Mouse (Mus musculus) limb, embryonic 12.5 days (tissue): ENCODE results near the gene Wbp2nl. TPM values are rescaled to one million over a fixed set of nuclear protein-coding genes. Genes with fewer than 3 reads are reported as not detected.

Experiments
- ATAC-seq: fragments of 200-750 bp; cut with Nextera tagmentation; 2 replicates; pipeline ENCODE4 v1.8.0; 2017; ENCODE audit warnings: low read depth, moderate TSS enrichment; ENCODE audit not compliant: insufficient number of reproducible peaks, insufficient read depth, low FRiP score, low TSS enrichment
- H3K27ac ChIP-seq: fragments of 300-500 bp; sonication (generic); 2 replicates; pipeline ENCODE4 v1.5.1; 2016; ENCODE audit warnings: mild to moderate bottlenecking, moderate library complexity
- H3K27me3 ChIP-seq: fragments of 300-500 bp; sonication (generic); 2 replicates; pipeline ENCODE4 v1.6.1; 2016; ENCODE audit warnings: mild to moderate bottlenecking, moderate library complexity
- H3K36me3 ChIP-seq: fragments of 300-500 bp; sonication (generic); 2 replicates; pipeline ENCODE4 v1.6.1; 2016; ENCODE audit warnings: mild to moderate bottlenecking, moderate library complexity
- H3K4me1 ChIP-seq: fragments of 300-500 bp; sonication (generic); replicated peaks from 2 replicates; pipeline ENCODE4 v1.6.1; 2016
- H3K4me2 ChIP-seq: fragments of 300-500 bp; sonication (generic); 2 replicates; pipeline ENCODE4 v1.6.1; 2016; ENCODE audit warnings: mild to moderate bottlenecking, moderate library complexity
- H3K4me3 ChIP-seq: fragments of 300-500 bp; sonication (generic); replicated peaks from 2 replicates; pipeline ENCODE4 v1.5.1; 2016; ENCODE audit warnings: mild to moderate bottlenecking
- H3K9ac ChIP-seq: fragments of 300-500 bp; sonication (generic); replicated peaks from 2 replicates; pipeline ENCODE4 v1.6.1; 2016; ENCODE audit warnings: mild to moderate bottlenecking, moderate library complexity
- H3K9me3 ChIP-seq: fragments of 300-500 bp; sonication (generic); 2 replicates; pipeline ENCODE4 v1.6.1; 2016; ENCODE audit warnings: mild to moderate bottlenecking, moderate library complexity
- WGBS: fragments of 180-500 bp; shearing (Covaris S2); methylation state at CpG from one replicate; pipeline ENCODE4 v1.1.7; 2016; 5-methylcytosine and 5-hydroxymethylcytosine counted together
- polyA plus RNA-seq: library from polyadenylated mRNA; unstranded; fragments of >200 nt; fragmentation: Nextera tagmentation; extraction: Ambion mirVana; gene quantifications from 2 replicates; pipeline ENCODE4 v1.2.1, GENCODE M21; 2016

The Wbp2nl gene
- polyA plus RNA-seq: not detected in 2 replicates

GRCm38 (mm10) chr15:82298764-82299561 lies at the start of gene Wbp2nl:
Gene Wbp2nl, plus strand, starts transcription at chr15:82298954.
- no peaks in the 10 kb centered on the region for H3K4me1 ChIP-seq
- H3K9ac ChIP-seq: no peak within 1 kb of the TSS
- WGBS: 54% methylated on average over 39 of the region's 39 CpGs
- no peak within 1 kb of the TSS for H3K27ac ChIP-seq
- H3K9me3 ChIP-seq: no peaks in the 10 kb centered on the region
- no peak for ATAC-seq
- H3K4me3 ChIP-seq: 0 out of 2 replicates have a peak within 1 kb of the TSS, but pooled peaks have one; percentile 1
- peak within 1 kb of the TSS; percentile 17; the same call in 1 of the 2 replicates for H3K4me2 ChIP-seq
- peaks cover 9% of the 10 kb centered on the region for H3K27me3 ChIP-seq
- H3K36me3 ChIP-seq: no peaks in the 10 kb centered on the region

GRCm38 (mm10) chr15:82251579-82251978 lies 47.2 kb upstream of the Wbp2nl start:
- Histone ChIP-seq H3K36me3 (no peaks in the 10 kb centered on the region), H3K4me2 (no peak overlapping the region), H3K27ac (no peak overlapping the region), H3K4me3 (no peak overlapping the region), H3K4me1 (peaks cover 7% of the 10 kb centered on the region; the same call in 1 of the 2 replicates), H3K9ac (no peak overlapping the region), H3K27me3 (no peaks in the 10 kb centered on the region; the same call in 1 of the 2 replicates), H3K9me3 (no peaks in the 10 kb centered on the region)
- WGBS: 92% methylated on average over 3 of the region's 3 CpGs
- no peak for ATAC-seq

- H3K4me2 ChIP-seq: no peak within 1 kb of the TSS
- H3K4me1 ChIP-seq: peaks cover 7% of the 10 kb centered on the region; the same call in 1 of the 2 replicates
- H3K27ac ChIP-seq: no peak within 1 kb of the TSS
- no peak within 1 kb of the TSS for H3K4me3 ChIP-seq
- ATAC-seq: no peak
- H3K36me3 ChIP-seq: no peaks in the 10 kb centered on the region
- no peaks in the 10 kb centered on the region for H3K9me3 ChIP-seq
- peaks cover 2% of the 10 kb centered on the region; the same call in 1 of the 2 replicates for H3K27me3 ChIP-seq
- no peak within 1 kb of the TSS for H3K9ac ChIP-seq
- WGBS: 89% methylated on average over 6 of the region's 6 CpGs
Measured at GRCm38 (mm10) chr15:82252097-82252496, 46.7 kb upstream of the Wbp2nl start, which contains the start of gene 1500009C09Rik. Gene 1500009C09Rik, plus strand, starts transcription at chr15:82252397.

DNA sequence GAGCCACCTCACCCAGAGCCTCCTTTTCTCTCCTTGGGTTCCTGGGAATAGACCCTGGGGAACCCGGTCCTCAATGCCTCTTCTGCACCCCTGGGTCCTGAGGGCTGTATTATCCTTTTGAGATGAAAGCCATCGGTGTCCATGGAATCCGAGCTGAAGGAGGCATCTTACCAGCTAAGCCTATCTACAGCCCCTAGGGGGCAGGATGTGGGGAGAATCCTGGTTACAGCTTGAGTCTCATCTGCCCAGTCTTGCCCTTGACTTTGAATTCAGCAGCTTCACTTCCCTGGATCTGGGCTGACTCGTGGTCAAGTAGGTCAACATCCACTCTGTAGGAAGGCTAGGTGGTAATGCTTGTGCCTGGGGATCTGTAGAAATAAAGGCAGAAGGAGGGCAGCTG lies 43.5 kb upstream of the Wbp2nl start:
- H3K4me3 ChIP-seq: no peak overlapping the region
- no peaks in the 10 kb centered on the region for H3K9me3 ChIP-seq
- H3K4me2 ChIP-seq: no peak overlapping the region
- no peak for ATAC-seq
- WGBS: 57% methylated on average over 4 of the region's 4 CpGs
- peaks cover 7% of the 10 kb centered on the region; the same call in 1 of the 2 replicates for H3K4me1 ChIP-seq
- no peaks in the 10 kb centered on the region for H3K36me3 ChIP-seq
- H3K9ac ChIP-seq: no peak overlapping the region
- H3K27ac ChIP-seq: no peak overlapping the region
- peaks cover 12% of the 10 kb centered on the region for H3K27me3 ChIP-seq

- H3K4me3 ChIP-seq: 0 out of 2 replicates have a peak overlapping the region, but pooled peaks have one; percentile 4
- no peaks in the 10 kb centered on the region for H3K36me3 ChIP-seq
- WGBS: 27% methylated on average over 10 of the region's 10 CpGs
- peak overlapping the region; percentile 27 for H3K4me2 ChIP-seq
- ATAC-seq: no peak
- peaks cover 12% of the 10 kb centered on the region for H3K27me3 ChIP-seq
- H3K9me3 ChIP-seq: no peaks in the 10 kb centered on the region
- no peak overlapping the region; the same call in 1 of the 2 replicates for H3K9ac ChIP-seq
- peaks cover 7% of the 10 kb centered on the region; the same call in 1 of the 2 replicates for H3K4me1 ChIP-seq
- H3K27ac ChIP-seq: no peak overlapping the region
Measured at GRCm38 (mm10) chr15:82255944-82256383, 42.8 kb upstream of the Wbp2nl start.

- Histone ChIP-seq H3K4me2 (no peak overlapping the region), H3K27me3 (peaks cover 16% of the 10 kb centered on the region), H3K4me3 (no peak overlapping the region), H3K27ac (no peak overlapping the region), H3K9me3 (no peaks in the 10 kb centered on the region), H3K36me3 (no peaks in the 10 kb centered on the region), H3K9ac (no peak overlapping the region), H3K4me1 (peaks cover 7% of the 10 kb centered on the region; the same call in 1 of the 2 replicates)
- WGBS: 8% methylated on average over 16 of the region's 16 CpGs
- ATAC-seq: no peak
Measured at GRCm38 (mm10) chr15:82259510-82259909, 39.2 kb upstream of the Wbp2nl start.

DNA sequence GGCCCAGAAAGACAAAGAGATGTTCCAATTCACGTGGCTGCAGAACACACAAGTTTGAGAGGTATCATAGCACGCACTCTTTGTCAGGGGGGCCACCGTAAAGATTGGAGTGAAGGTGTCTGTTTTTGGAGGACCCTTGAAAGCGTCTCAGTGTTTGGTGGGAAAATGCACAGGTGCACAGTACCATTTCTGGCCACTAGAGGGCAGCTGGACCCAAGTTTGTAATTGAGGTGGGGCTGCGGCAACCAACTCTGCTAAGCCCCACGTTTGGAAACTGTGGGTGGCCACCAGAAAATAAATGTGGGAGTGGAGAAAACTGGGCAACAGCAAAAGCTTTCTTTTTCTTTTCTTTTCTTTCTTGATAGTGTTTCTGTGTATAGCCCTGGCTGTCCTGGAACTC lies 32.4 kb upstream of the Wbp2nl start:
- H3K36me3 ChIP-seq: no peaks in the 10 kb centered on the region
- H3K4me3 ChIP-seq: no peak overlapping the region
- WGBS: 12% methylated on average over 6 of the region's 6 CpGs
- peaks cover 4% of the 10 kb centered on the region; the same call in 1 of the 2 replicates for H3K4me1 ChIP-seq
- H3K27ac ChIP-seq: no peak overlapping the region
- H3K9me3 ChIP-seq: no peaks in the 10 kb centered on the region
- no peak for ATAC-seq
- H3K27me3 ChIP-seq: peaks cover 5% of the 10 kb centered on the region
- H3K9ac ChIP-seq: no peak overlapping the region
- no peak overlapping the region for H3K4me2 ChIP-seq

- Histone ChIP-seq H3K27ac (no peak overlapping the region), H3K4me3 (no peak overlapping the region), H3K9me3 (no peaks in the 10 kb centered on the region), H3K4me2 (no peak overlapping the region), H3K27me3 (peaks cover 22% of the 10 kb centered on the region), H3K4me1 (peaks cover 4% of the 10 kb centered on the region; the same call in 1 of the 2 replicates), H3K9ac (no peak overlapping the region), H3K36me3 (no peaks in the 10 kb centered on the region)
- ATAC-seq: no peak
- 25% methylated on average over 3 of the region's 3 CpGs for WGBS
Measured at GRCm38 (mm10) chr15:82268185-82268584, 30.6 kb upstream of the Wbp2nl start.

DNA sequence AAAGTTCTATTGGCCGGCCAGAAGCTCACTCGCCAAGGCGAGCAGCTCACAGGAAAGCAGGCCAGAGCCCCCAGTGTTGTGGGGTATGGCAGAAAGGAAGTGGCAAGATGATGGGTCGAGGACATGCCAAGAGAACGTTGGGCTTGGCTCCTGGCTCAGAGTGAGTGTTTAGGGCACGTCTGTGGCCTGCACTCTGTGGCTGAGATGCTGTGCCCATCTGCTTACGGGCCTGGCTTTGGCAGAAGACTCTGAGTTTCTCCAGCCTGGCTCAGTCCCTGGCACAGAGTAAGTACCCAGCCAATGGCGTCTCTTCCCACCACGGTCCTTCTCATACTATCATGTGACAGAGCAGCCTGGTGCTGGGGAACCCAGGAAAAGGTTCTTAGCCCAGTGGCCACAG lies 30.0 kb upstream of the Wbp2nl start:
- Histone ChIP-seq H3K36me3 (no peaks in the 10 kb centered on the region), H3K27ac (no peak overlapping the region), H3K4me2 (no peak overlapping the region), H3K9ac (no peak overlapping the region), H3K4me1 (peaks cover 4% of the 10 kb centered on the region; the same call in 1 of the 2 replicates), H3K9me3 (no peaks in the 10 kb centered on the region), H3K4me3 (no peak overlapping the region), H3K27me3 (peaks cover 28% of the 10 kb centered on the region)
- WGBS: 87% methylated on average over 9 of the region's 9 CpGs
- ATAC-seq: no peak

GRCm38 (mm10) chr15:82271201-82271600 lies 27.6 kb upstream of the Wbp2nl start:
- peaks cover 10% of the 10 kb centered on the region for H3K4me1 ChIP-seq
- no peaks in the 10 kb centered on the region for H3K9me3 ChIP-seq
- H3K36me3 ChIP-seq: no peaks in the 10 kb centered on the region
- WGBS: 4% methylated on average over 5 of the region's 5 CpGs
- H3K27me3 ChIP-seq: peaks cover 40% of the 10 kb centered on the region
- no peak overlapping the region for H3K9ac ChIP-seq
- no peak overlapping the region for H3K4me3 ChIP-seq
- ATAC-seq: no peak
- no peak overlapping the region for H3K4me2 ChIP-seq
- no peak overlapping the region for H3K27ac ChIP-seq

DNA sequence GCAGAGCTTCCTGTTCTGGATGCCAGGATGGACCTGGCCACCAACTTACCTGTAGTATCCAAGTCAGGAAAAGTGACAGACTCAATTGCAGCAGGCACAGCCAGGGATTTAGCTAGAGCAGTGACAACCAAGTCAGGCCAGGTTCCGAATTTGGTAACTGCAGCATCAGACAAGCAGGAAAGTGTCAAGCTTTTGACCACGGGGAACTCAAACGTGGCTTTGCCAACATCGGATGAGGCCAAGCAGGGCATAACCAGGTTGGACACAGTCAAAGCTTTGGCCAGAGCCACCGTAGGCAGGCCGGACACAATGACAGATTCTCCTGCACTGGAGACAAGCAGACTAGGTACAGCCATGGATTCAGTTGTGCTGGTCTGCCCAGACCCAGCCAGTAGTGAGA lies 26.5 kb upstream of the Wbp2nl start:
- 81% methylated on average over 6 of the region's 6 CpGs for WGBS
- no peak for ATAC-seq
- H3K9me3 ChIP-seq: no peaks in the 10 kb centered on the region

More for the DNA sequence above, 26.5 kb upstream of the Wbp2nl start:
- no peak overlapping the region for H3K27ac ChIP-seq
- H3K36me3 ChIP-seq: peaks cover 1% of the 10 kb centered on the region; the same call in 1 of the 2 replicates
- H3K9ac ChIP-seq: no peak overlapping the region
- H3K4me3 ChIP-seq: no peak overlapping the region
- H3K4me2 ChIP-seq: no peak overlapping the region
- H3K27me3 ChIP-seq: peaks cover 40% of the 10 kb centered on the region
- H3K4me1 ChIP-seq: peaks cover 16% of the 10 kb centered on the region
